Mouse (Mus musculus) lung, postnatal 4 days (tissue): ENCODE results near the gene Nosip.
A peak's percentile ranks its signal among the peaks of the same experiment; 100 is the strongest.

Source experiments
- DNase-seq, 2 experiments: peaks; one replicate each; pipeline ENCODE4 v3.0.0; 2021

The Nosip gene

DNA sequence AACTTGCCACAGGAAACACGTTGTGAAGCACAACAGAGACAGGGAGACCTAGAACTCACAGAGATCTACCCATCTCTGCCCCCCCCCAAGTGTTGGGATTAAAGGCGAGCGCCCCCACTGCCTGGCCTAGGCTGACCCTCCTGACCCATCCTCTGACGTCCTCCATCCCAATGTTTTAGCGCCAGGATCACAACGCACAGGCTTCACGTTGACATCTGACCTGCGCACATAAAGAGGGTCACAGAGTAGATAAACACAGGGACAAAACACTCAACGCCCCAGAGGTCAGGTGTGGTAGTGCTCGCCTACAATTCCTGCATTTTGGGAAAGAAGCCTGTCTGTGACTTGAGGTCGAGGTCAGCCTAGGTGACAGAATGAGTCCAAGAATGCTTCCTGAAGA, 25.5 kb upstream of the Nosip start:
- DNase-seq = no peak

DNA sequence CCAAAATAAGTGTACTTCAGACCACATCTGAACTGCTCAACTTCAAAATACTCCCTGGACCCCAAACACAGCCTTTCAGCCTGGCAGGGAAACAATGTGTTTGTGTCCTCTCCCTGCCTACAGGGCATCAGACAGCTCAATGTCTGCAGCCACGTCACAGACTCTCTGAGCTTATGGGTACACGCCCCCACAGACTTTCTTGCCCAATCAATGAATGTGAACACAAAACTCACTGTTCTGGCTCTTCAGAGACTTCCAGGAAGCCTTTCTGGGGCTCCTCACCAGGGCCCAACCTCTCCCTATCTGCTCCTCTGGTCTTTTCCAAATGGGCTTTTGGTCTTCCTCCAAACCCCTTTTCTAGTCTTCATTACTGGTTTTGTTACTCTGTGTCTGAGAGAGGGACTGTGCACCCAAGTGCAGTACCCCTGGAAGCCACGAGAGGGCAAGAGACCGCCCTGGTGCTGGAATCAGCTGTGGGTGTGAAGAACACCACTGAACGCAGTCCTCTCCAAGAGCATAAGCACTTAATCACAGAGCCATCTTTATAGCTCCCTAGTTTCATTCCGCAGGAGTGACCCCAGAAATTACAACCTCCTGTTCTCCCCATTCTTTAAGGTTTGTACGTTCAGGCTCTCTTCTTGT, 24.4 kb upstream of the Nosip start:
- DNase-seq = peak; percentile 68 to 81

DNA sequence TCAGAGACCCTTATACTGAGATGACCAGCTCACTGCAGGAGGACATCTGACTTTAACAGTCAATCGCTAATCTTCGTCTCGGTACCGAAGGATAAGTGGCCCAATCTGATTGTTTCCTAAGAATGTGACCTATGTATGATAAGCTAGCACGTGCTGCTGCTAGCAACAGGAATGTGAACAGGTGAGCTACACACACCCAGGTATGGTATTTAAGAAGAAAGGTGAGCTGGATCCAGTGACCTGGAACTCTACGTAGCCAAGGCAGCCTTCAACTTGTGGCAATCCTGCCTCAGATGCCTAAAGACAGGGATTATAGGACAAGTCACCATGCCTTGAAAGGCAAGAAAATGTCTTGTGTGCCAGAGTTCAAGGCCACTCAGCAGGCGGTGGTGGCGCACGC, 23.8 kb upstream of the Nosip start:
- no peak for DNase-seq

- no peak for DNase-seq
These were observed 21.4 kb upstream of the Nosip start for GRCm38 (mm10) chr7:45040851-45041250.

GRCm38 (mm10) chr7:45043307-45043706, 18.9 kb upstream of the Nosip start:
- no peak for DNase-seq

DNA sequence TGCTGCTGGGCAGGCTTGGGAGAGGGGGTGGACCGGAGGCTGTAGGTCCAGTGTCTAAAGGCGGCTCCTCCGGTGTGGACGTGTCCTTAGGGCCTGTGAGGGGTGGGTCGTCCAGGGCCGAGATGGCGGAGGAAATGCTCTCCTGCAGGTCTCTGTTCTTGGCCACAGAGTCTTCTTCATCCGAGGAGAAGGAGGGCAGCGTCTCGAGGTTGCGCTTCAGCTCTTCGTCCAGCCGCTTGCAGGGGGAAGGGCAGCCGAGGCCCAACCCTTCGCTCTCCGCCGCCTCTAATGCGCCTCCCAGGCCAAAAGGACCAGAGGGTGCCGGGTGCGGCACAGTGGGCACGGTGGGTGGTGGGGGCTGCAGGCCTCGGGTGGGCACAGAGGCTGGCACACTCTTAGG, 16.5 kb upstream of the Nosip start:
- no peak for DNase-seq

DNA sequence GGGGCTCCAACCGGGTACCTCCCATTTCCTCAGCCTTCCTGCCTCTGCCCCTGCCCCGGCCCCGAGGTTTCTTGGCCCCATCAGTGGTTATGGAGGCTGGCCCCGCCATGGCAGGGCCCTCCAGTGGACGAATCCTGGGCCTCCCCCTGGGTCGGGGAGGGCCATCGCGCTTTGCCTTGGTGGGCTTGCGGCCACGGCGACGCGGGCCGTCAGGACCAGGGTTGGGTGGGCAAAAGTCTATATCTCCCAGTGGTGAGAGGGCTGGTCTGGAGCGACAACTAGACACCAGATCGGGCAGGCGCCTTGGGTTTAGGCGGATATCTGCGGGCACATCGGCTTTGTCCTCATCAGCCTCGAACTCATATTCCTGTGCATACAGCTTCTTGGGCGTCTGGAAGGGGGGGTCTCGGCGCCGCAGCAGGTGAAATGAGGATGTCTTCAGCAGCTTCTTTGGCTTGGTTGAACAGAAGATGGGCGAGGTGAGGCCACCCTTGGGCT, 15.3 kb upstream of the Nosip start:
- DNase-seq = no peak

- DNase-seq = no peak
These were observed 14.7 kb upstream of the Nosip start for GRCm38 (mm10) chr7:45047491-45047890.

GRCm38 (mm10) chr7:45048001-45048890, 14.0 kb upstream of the Nosip start:
- no peak for DNase-seq

- DNase-seq = no peak
These were observed 13.1 kb upstream of the Nosip start for GRCm38 (mm10) chr7:45048923-45049657.

GRCm38 (mm10) chr7:45050945-45051600, 11.2 kb upstream of the Nosip start:
- peak; percentile 80 to 85 for DNase-seq

DNA sequence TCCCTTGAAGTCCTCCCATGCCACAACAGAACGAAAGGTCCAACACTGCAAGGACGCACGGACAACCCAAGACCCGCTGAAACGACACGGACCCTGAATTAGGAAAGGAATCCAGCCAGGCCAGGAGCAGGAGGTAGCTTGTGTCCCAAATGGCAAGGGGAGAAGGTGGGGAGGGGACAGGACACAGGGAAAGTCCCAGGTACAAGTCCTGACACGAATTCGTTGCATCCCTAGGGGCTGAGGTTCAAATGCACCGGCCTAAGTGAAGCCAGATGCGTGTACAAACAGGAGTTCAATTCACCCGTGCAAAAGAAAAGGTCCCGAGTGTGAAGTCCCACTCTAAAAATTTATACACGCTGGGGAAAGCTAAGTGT, 10.6 kb upstream of the Nosip start:
- no peak for DNase-seq

- DNase-seq = peak; percentile 46 to 61
These were observed 9.9 kb upstream of the Nosip start for GRCm38 (mm10) chr7:45052181-45052861.

DNA sequence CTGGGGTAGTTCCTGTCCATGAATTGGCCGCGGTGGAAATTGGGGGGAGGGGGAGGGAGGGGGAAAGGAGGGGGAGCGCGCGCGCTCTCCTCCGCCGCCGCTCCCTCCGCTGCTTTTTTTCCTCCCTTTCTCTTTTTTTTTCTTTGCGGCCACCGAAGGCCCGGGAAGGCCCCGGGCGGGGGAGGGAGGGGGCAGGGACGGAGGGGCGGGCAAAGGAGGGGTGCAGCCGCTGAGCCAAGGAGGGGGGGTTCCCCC, 9.4 kb upstream of the Nosip start, which contains the start of gene Prr12:
Gene Prr12 (minus strand): TSS at position 20 of the 255 bp plus-strand sequence.
- DNase-seq = no peak

- peak; percentile 80 to 85 for DNase-seq
These were observed 8.9 kb upstream of the Nosip start for GRCm38 (mm10) chr7:45053117-45053930.

GRCm38 (mm10) chr7:45053931-45054510, 8.2 kb upstream of the Nosip start:
- peak; percentile 96 to 98 for DNase-seq

GRCm38 (mm10) chr7:45056329-45056971, 5.8 kb upstream of the Nosip start:
- DNase-seq = no peak

- DNase-seq = no peak
These were observed 5.3 kb upstream of the Nosip start for GRCm38 (mm10) chr7:45056972-45057348.

DNA sequence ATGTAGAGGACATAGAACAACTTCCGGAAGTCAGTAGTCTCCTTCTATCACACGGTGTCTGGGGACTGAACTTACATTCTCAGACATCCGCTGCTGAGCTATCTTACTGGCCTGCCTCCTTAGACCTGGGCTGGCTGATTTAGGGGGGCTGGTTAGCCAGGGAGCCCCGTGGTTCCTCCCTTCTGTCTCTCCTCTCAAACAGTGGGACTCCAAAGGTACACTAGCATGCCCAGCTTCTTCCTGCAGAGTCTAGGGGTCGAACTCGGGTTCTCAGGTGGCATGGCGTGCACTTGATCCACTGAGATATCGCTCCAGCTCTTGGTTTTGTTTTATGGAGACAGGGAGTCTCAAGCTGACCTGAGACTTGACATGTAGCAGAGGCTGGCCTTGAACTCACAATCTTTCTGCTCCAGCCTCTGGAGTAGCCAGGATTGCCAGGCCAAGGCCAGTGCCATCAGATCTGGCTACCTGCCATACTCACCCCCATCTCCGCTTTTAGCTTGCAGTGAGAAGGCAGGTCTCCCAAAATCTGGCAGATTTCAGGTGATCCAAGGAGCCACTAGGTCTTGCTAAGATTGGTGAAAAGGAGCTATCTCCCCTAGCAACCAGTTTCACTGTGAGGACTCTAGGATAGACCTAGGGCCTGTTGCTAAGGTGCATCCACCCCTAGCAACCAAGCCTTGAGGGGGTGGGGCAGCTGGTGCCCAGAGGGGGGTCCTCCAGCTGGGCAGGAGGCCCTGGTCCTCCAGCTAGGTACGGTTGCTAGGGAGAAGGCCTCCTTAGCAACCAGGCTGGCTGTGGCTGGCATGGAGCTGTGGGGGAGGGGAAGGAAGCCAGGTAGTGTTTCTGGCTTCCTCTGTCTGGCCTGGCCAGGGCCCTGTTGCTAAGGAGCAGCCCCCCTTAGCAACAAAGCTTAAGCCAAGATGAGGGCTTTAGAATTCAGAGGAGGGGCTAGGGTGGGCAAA, 3.3 kb upstream of the Nosip start:
- DNase-seq = no peak
